Mouse (Mus musculus): ENCODE results near the gene Spata20. TPM values are rescaled to one million over a fixed set of nuclear protein-coding genes. Genes with fewer than 3 reads are reported as not detected.

Spata20 gene
- polyA plus RNA-seq, 1 experiment from 2014 or later = 0.54 TPM

DNA sequence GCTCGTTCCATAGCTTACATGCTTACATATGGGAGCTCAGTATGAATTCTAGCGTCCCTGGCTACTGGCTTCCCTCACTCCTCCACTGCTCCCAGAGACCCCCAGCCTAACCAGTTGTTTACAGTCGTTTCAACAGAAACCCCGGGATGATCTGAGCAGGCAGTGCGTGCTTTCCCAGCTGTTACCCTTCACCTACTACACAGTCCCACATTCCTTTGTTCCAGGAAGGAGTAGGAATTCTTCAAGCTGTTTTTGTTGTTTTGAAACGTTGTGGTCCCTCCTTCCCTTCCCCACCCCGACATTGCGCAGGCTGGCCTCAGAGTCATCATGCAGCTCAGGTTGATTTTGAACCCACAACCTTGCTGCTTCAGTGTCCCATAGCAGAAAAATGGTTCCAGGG is 14.4 kb upstream of the Spata20 start:
- H3K4me3 ChIP-seq (replicated peaks; ENCODE audit: low read depth, low read length) = no peak overlapping the region
- no peaks in the 10 kb centered on the region for H3K9me3 ChIP-seq (ENCODE audit: control insufficient read depth, low read length)
- H3K27me3 ChIP-seq (ENCODE audit: control insufficient read depth, insufficient read depth, low read length) = peaks cover 8% of the 10 kb centered on the region; the same call in 1 of the 2 replicates
- 32% methylated on average over 8 of the region's 8 CpGs for WGBS
- no peaks in the 10 kb centered on the region for H3K36me3 ChIP-seq (ENCODE audit: control insufficient read depth, insufficient read depth, low read length)
- H3K27ac ChIP-seq (replicated peaks; ENCODE audit: low read depth, low read length) = no peak overlapping the region
- ATAC-seq (ENCODE audit: low FRiP score, low TSS enrichment) = no peak
- H3K4me2 ChIP-seq (ENCODE audit: low read length) = no peak overlapping the region
- peaks cover 23% of the 10 kb centered on the region for H3K4me1 ChIP-seq (ENCODE audit: control insufficient read depth, insufficient read depth, low read length)
- no peak overlapping the region for H3K9ac ChIP-seq (replicated peaks; ENCODE audit: low read length)
- no peak for DNase-seq

GRCm38 (mm10) chr11:94499661-94500152 is 13.7 kb upstream of the Spata20 start, which contains the start of gene Epn3:
TSS of gene Epn3 (minus strand) at chr11:94499974.
- H3K27me3 ChIP-seq (ENCODE audit: control insufficient read depth, insufficient read depth, low read length) = peaks cover 8% of the 10 kb centered on the region; the same call in 1 of the 2 replicates

DNA sequence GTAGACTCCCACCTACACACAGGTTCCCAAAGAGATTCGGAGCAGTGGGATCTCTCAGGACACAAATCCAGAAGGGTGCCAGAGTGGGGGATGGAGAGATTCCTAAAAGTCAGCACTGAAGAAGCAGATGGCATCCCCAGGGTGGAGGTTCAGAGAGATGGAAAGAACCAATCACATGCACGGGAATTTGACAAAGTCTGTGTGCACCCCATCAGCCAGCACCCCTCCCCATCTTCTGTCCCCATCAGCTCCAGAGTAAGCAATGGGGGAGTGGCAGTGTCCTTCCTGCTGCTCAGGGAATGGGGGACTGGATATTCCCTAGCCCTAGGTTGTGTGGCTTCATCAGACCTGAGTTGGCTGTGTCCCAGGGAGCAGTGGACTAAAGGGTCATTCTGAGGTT is 13.1 kb upstream of the Spata20 start:
- 0 out of 2 replicates have a peak, but pooled peaks have one; percentile 34 for ATAC-seq (ENCODE audit: low FRiP score, low TSS enrichment)
- Histone ChIP-seq H3K27me3 (ENCODE audit: control insufficient read depth, insufficient read depth, low read length) (peaks cover 8% of the 10 kb centered on the region; the same call in 1 of the 2 replicates), H3K4me2 (ENCODE audit: low read length) (peak overlapping the region; percentile 53), H3K4me3 (replicated peaks; ENCODE audit: low read depth, low read length) (no peak overlapping the region), H3K9ac (replicated peaks; ENCODE audit: low read length) (no peak overlapping the region; the same call in 1 of the 2 replicates), H3K4me1 (ENCODE audit: control insufficient read depth, insufficient read depth, low read length) (peaks cover 23% of the 10 kb centered on the region), H3K36me3 (ENCODE audit: control insufficient read depth, insufficient read depth, low read length) (no peaks in the 10 kb centered on the region), H3K9me3 (ENCODE audit: control insufficient read depth, low read length) (no peaks in the 10 kb centered on the region), H3K27ac (replicated peaks; ENCODE audit: low read depth, low read length) (no peak overlapping the region)
- DNase-seq = no peak
- 8% methylated on average over 2 of the region's 2 CpGs for WGBS

More at GRCm38 (mm10) chr11:94499661-94500152, 13.7 kb upstream of the Spata20 start, which contains the start of gene Epn3:
- no peaks in the 10 kb centered on the region for H3K9me3 ChIP-seq (ENCODE audit: control insufficient read depth, low read length)
- no peaks in the 10 kb centered on the region for H3K36me3 ChIP-seq (ENCODE audit: control insufficient read depth, insufficient read depth, low read length)
- DNase-seq (peak; percentile 61), ATAC-seq (ENCODE audit: low FRiP score, low TSS enrichment) (0 out of 2 replicates have a peak, but pooled peaks have one; percentile 31)
- H3K9ac ChIP-seq (replicated peaks; ENCODE audit: low read length) = peak within 1 kb of the TSS; percentile 26; the same call in 1 of the 2 replicates
- H3K4me3 ChIP-seq (replicated peaks; ENCODE audit: low read depth, low read length) = peak within 1 kb of the TSS; percentile 24
- H3K27ac ChIP-seq (replicated peaks; ENCODE audit: low read depth, low read length) = no peak within 1 kb of the TSS
- peaks cover 23% of the 10 kb centered on the region for H3K4me1 ChIP-seq (ENCODE audit: control insufficient read depth, insufficient read depth, low read length)
- H3K4me2 ChIP-seq (ENCODE audit: low read length) = peak within 1 kb of the TSS; percentile 53
- WGBS = under 1% methylated on average over 26 of the region's 26 CpGs

- Histone ChIP-seq H3K27ac (replicated peaks; ENCODE audit: low read depth, low read length) (no peak overlapping the region), H3K36me3 (ENCODE audit: control insufficient read depth, insufficient read depth, low read length) (no peaks in the 10 kb centered on the region), H3K4me2 (ENCODE audit: low read length) (peak overlapping the region; percentile 11; the same call in 1 of the 2 replicates), H3K9me3 (ENCODE audit: control insufficient read depth, low read length) (no peaks in the 10 kb centered on the region), H3K27me3 (ENCODE audit: control insufficient read depth, insufficient read depth, low read length) (peaks cover 8% of the 10 kb centered on the region; the same call in 1 of the 2 replicates), H3K4me3 (replicated peaks; ENCODE audit: low read depth, low read length) (no peak overlapping the region), H3K4me1 (ENCODE audit: control insufficient read depth, insufficient read depth, low read length) (peaks cover 23% of the 10 kb centered on the region), H3K9ac (replicated peaks; ENCODE audit: low read length) (no peak overlapping the region)
- WGBS = 22% methylated on average over 19 of the region's 19 CpGs
- peak; percentile 55 for DNase-seq
- ATAC-seq (ENCODE audit: low FRiP score, low TSS enrichment) = no peak; the same call in 1 of the 2 replicates
These were observed 12.4 kb upstream of the Spata20 start for GRCm38 (mm10) chr11:94498093-94498996.

DNA sequence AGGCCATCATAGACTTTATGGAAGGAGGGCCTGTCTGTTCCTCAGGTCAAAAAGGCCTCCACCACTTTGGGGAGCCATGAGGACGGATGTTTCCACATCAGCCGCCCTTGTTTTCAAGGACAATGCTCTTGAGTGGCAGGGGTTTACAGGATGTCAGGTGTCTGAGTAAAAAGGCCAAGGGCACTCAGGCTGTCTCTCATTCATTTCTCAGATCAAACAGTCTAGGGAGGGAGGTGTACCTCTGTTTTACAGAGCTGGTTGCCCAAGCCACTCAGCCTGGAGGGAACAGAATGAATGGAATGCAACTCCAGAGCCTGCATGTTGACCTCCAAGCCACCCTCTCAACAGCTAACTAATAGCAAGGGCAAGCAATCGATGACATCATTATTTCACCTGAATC is 9.4 kb upstream of the Spata20 start:
- peaks cover 12% of the 10 kb centered on the region; the same call in 1 of the 2 replicates for H3K27me3 ChIP-seq (ENCODE audit: control insufficient read depth, insufficient read depth, low read length)
- no peak for ATAC-seq (ENCODE audit: low FRiP score, low TSS enrichment)
- WGBS = 75% methylated on average over 3 of the region's 3 CpGs

DNA sequence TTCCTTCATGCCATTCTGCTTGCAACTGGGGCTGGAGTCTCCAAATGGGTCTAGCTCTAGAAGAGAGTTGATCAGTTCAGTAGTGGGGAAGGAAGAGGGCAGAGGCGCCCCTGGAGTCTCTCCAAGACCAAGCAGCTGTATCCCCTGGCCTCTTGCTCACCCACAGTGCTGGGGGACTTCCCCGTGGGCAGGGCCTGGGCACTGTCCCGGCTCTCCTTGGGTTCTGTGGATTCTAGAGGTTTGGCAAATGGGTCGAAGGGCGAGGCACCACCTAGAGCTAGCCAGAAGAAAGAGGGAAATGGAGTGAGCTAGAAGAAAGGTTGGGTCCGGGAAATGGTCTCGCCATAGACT is 5.7 kb upstream of the Spata20 start:
- peak overlapping the region; percentile 64 for H3K4me2 ChIP-seq (ENCODE audit: low read length)
- DNase-seq (no peak), ATAC-seq (ENCODE audit: low FRiP score, low TSS enrichment) (no peak)
- no peak overlapping the region for H3K9ac ChIP-seq (replicated peaks; ENCODE audit: low read length)
- H3K27ac ChIP-seq (replicated peaks; ENCODE audit: low read depth, low read length) = no peak overlapping the region
- H3K27me3 ChIP-seq (ENCODE audit: control insufficient read depth, insufficient read depth, low read length) = 0 out of 2 replicates have a peak, but pooled peaks cover 4% of the 10 kb centered on the region
- H3K36me3 ChIP-seq (ENCODE audit: control insufficient read depth, insufficient read depth, low read length) = no peaks in the 10 kb centered on the region
- WGBS = 66% methylated on average over 7 of the region's 7 CpGs
- H3K4me1 ChIP-seq (ENCODE audit: control insufficient read depth, insufficient read depth, low read length) = 0 out of 2 replicates have a peak, but pooled peaks cover 5% of the 10 kb centered on the region
- H3K9me3 ChIP-seq (ENCODE audit: control insufficient read depth, low read length) = no peaks in the 10 kb centered on the region
- peak overlapping the region; percentile 40 for H3K4me3 ChIP-seq (replicated peaks; ENCODE audit: low read depth, low read length)

More for the DNA sequence above, 9.4 kb upstream of the Spata20 start:
- Histone ChIP-seq H3K4me3 (replicated peaks; ENCODE audit: low read depth, low read length) (no peak overlapping the region), H3K4me1 (ENCODE audit: control insufficient read depth, insufficient read depth, low read length) (peaks cover 28% of the 10 kb centered on the region), H3K36me3 (ENCODE audit: control insufficient read depth, insufficient read depth, low read length) (no peaks in the 10 kb centered on the region), H3K27ac (replicated peaks; ENCODE audit: low read depth, low read length) (no peak overlapping the region), H3K4me2 (ENCODE audit: low read length) (no peak overlapping the region), H3K9me3 (ENCODE audit: control insufficient read depth, low read length) (no peaks in the 10 kb centered on the region), H3K9ac (replicated peaks; ENCODE audit: low read length) (no peak overlapping the region)
- DNase-seq = no peak

DNA sequence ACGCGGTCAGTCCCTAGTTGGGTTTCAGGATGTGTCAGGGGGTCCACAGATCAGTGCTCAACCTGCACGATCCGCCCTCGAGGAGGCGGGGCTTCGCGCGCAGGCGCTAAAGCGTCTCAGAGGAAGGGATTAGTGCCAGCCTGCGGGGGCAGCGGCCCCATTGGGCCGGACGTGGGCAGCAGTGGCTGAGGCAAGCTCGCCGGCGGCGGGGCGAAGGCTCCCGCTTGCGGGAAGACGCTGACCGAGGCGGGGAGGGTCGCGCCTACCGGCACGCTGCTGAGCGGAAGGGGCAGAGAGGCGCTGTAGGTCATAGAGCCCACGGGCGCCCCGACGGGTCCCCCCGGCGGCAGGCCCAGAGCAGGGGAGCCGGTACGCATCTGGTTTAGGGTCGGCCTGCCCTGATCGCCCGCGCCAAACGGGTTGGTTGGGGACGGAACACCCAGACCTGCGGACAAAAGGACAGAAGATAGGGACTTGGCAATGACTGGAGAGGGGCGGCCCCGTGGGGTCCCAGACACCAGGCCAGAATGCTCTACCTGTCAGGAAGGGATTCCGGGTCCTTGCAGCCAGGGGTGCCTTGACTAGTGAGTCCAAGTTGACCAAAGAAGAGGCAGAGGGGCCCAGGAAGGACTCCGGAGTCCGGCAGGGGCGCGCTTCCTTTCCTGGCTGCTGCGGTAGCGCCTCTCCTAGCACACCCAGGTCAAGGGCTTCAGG is 5.2 kb upstream of the Spata20 start:
- DNase-seq = peak; percentile 88

DNA sequence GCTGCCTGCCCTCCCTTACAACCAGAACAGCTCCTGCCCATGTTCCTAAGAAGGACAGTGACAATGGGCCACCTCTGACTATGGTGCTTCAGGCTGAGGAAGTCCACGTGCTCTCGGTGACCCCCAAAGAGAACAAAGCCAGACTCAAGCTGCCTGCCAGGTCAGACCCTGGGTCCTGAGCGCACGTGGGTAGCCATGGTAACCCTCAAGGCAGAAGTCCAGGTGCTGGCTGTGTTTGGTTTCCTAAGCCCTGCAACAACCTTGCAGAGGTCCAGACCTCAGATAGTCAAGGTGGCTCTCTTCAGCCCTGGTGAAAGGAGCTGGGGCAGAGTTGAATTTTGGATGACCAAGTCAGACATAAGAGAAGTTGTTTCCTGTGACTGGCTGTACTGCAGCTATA is 3.8 kb upstream of the Spata20 start:
- DNase-seq (no peak), ATAC-seq (ENCODE audit: low FRiP score, low TSS enrichment) (no peak)
- no peaks in the 10 kb centered on the region for H3K9me3 ChIP-seq (ENCODE audit: control insufficient read depth, low read length)
- 0 out of 2 replicates have a peak, but pooled peaks cover 5% of the 10 kb centered on the region for H3K4me1 ChIP-seq (ENCODE audit: control insufficient read depth, insufficient read depth, low read length)
- H3K27ac ChIP-seq (replicated peaks; ENCODE audit: low read depth, low read length) = no peak overlapping the region
- no peaks in the 10 kb centered on the region for H3K36me3 ChIP-seq (ENCODE audit: control insufficient read depth, insufficient read depth, low read length)
- H3K27me3 ChIP-seq (ENCODE audit: control insufficient read depth, insufficient read depth, low read length) = peaks cover 11% of the 10 kb centered on the region; the same call in 1 of the 2 replicates
- H3K4me3 ChIP-seq (replicated peaks; ENCODE audit: low read depth, low read length) = no peak overlapping the region
- WGBS = 32% methylated on average over 4 of the region's 4 CpGs
- no peak overlapping the region for H3K9ac ChIP-seq (replicated peaks; ENCODE audit: low read length)
- H3K4me2 ChIP-seq (ENCODE audit: low read length) = no peak overlapping the region

More for the DNA sequence above, 5.2 kb upstream of the Spata20 start:
- Histone ChIP-seq H3K4me1 (ENCODE audit: control insufficient read depth, insufficient read depth, low read length) (0 out of 2 replicates have a peak, but pooled peaks cover 5% of the 10 kb centered on the region), H3K9me3 (ENCODE audit: control insufficient read depth, low read length) (no peaks in the 10 kb centered on the region), H3K4me2 (ENCODE audit: low read length) (peak overlapping the region; percentile 64), H3K27me3 (ENCODE audit: control insufficient read depth, insufficient read depth, low read length) (peaks cover 7% of the 10 kb centered on the region; the same call in 1 of the 2 replicates), H3K9ac (replicated peaks; ENCODE audit: low read length) (peak overlapping the region; percentile 51), H3K27ac (replicated peaks; ENCODE audit: low read depth, low read length) (no peak overlapping the region), H3K4me3 (replicated peaks; ENCODE audit: low read depth, low read length) (peak overlapping the region; percentile 40), H3K36me3 (ENCODE audit: control insufficient read depth, insufficient read depth, low read length) (no peaks in the 10 kb centered on the region)
- 4% methylated on average over 55 of the region's 55 CpGs for WGBS
- ATAC-seq (ENCODE audit: low FRiP score, low TSS enrichment) = peak; percentile 77; the same call in 1 of the 2 replicates
